Mouse (Mus musculus) kidney, adult 2 months (tissue): ENCODE data around the gene Sema6b. TPM values are rescaled to one million over a fixed set of nuclear protein-coding genes. Genes with fewer than 3 reads are reported as not detected.
A peak's percentile ranks its signal among the peaks of the same experiment; 100 is the strongest.

ENCODE experiments used
- DNase-seq: peaks from one replicate; pipeline ENCODE4 v3.0.0; 2021
- H3K27ac ChIP-seq: fragments of 200-500 bp; 2 replicates; pipeline ENCODE4 v1.5.1; 2012; ENCODE audit warnings: low read depth, low read length, control low read depth, inconsistent platforms; ENCODE audit not compliant: insufficient read depth
- H3K27me3 ChIP-seq: fragments of 200-500 bp; replicated peaks from 2 replicates; pipeline ENCODE4 v1.6.1; 2012; ENCODE audit warnings: mild to moderate bottlenecking, moderate library complexity, low read length, inconsistent platforms; ENCODE audit not compliant: control insufficient read depth, insufficient read depth
- H3K36me3 ChIP-seq: fragments of 200-500 bp; 2 replicates; pipeline ENCODE4 v1.6.1; 2012; ENCODE audit warnings: mild to moderate bottlenecking, moderate library complexity, low read length, inconsistent platforms; ENCODE audit not compliant: control insufficient read depth, insufficient read depth
- H3K4me1 ChIP-seq: fragments of 200-500 bp; 2 replicates; pipeline ENCODE4 v1.6.1; 2011; ENCODE audit warnings: low read length; ENCODE audit not compliant: control insufficient read depth, insufficient read depth
- H3K4me3 ChIP-seq: fragments of 200-500 bp; 2 replicates; pipeline ENCODE4 v1.5.1; 2011; ENCODE audit warnings: mild to moderate bottlenecking, low read depth, low read length, control low read depth; ENCODE audit not compliant: insufficient read depth
- CTCF ChIP-seq: fragments of 200-500 bp; conservative IDR thresholded peaks from 2 replicates; pipeline ENCODE4 v1.5.1; 2011; ENCODE audit warnings: low read depth, mild to moderate bottlenecking, control low read depth, low read length, moderate library complexity, mixed read lengths; ENCODE audit not compliant: insufficient read depth, insufficient read length
- POLR2A ChIP-seq: fragments of 200-500 bp; IDR thresholded peaks from one replicate; pipeline ENCODE4 v1.6.1; 2011; ENCODE audit warnings: low read depth, low read length, control low read depth
- WGBS: fragments of 180-500 bp; shearing (Covaris S2); methylation state at CpG from one replicate; pipeline ENCODE4 v1.1.7; 2018; 5-methylcytosine and 5-hydroxymethylcytosine counted together
- polyA plus RNA-seq: library from polyadenylated mRNA; depleted of rRNA; stranded (reverse); fragments of >200 nt; gene quantifications from 2 replicates; pipeline ENCODE4 v1.2.3, GENCODE M21; 2012; rRNA removed

Gene Sema6b
- polyA plus RNA-seq, result 3.8 and 4.1 TPM in 2 replicates

DNA sequence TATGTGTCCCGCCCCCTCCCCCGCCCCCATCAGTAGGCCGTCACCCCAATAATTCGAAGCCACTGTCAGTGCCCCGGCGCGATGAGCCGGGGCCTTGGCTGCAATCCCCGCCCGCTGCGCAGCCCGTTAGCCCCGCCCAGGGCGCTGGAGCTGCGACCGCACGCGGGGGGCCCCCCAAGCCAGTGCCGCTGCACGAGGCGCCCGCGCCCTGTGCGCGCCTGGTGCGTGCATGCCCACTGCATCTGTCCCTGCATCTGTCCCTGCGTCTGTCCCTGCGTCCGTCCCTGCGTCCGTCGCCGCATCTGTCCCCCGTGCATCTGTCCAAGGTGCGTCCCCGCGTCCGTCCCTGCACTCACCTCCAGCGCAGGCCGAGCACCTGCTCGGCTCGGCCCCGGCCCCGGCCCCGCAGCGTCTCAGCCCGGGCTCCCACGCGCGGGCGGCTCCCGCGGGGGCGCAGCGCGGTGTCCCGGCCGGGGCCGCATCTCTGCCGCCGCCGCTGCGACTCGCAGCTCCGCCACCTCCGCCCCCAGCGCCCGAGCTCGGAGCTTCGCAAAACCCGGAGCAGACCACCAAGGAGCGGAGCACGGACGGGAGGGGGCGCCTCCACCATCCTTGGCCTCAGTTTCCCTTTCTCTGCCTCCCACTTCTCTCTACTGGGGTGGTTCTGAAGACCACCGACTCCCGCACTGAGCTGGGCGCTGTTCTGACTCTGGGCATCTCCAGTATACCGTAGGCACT lies at the start of gene Sema6b:
Sema6b (minus strand) TSS at position 486 of the 738 bp plus-strand sequence.
- H3K4me1 ChIP-seq, result no peaks in the 10 kb centered on the region
- no peaks in the 10 kb centered on the region for H3K27me3 ChIP-seq
- TF ChIP-seq CTCF (no peak), POLR2A (no peak)
- no peaks in the 10 kb centered on the region for H3K36me3 ChIP-seq
- peak within 1 kb of the TSS; percentile 68 for H3K4me3 ChIP-seq
- H3K27ac ChIP-seq, result no peak within 1 kb of the TSS
- WGBS, result 2% methylated on average over 75 of the region's 79 CpGs
- no peak for DNase-seq

DNA sequence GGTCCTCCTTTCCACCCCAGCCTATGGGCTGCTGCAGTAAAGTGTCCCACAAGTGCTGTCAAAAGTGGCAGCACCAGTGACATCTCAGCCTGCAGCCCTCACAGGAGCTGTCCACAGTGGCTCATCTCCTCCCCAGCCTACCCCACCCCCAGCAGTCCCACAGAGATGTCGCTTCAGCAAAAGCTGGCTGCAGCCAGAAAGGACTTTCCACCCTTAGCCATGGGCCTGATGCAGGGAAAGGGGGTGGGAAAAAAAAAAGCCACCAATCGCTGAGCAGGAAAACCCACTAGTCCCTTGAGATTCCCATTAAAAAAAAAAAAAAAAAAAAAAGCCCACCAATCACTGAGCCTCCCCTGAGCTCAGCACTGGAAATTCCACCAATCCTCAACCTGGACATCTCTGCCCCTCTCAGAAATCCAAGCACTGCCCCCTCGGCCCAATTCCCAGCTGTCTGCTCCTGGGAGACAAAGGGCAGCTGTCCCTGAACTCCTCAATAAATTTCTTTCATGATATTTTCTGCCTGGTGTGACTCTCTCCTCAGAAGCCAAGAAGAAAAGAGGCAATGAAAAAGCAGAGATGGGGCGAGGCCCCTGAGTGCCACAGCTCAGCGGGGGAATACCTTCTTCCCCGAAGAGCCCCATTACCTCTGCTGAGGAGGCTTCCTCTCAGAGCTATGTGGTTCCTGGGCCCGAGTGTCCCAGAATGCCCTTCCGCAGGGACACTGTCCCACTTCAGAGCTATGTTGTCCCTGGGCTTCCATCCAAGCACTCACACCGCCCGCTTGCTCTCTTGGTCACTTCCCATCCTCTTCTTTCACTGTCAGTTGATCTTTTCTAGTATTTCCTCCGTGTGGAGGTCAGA lies 45.4 kb upstream of the Sema6b start:
- Histone ChIP-seq H3K36me3 (no peaks in the 10 kb centered on the region), H3K4me3 (no peak overlapping the region), H3K27me3 (no peaks in the 10 kb centered on the region), H3K27ac (peak overlapping the region; percentile 49; the same call in 1 of the 2 replicates), H3K4me1 (0 out of 2 replicates have a peak, but pooled peaks cover 3% of the 10 kb centered on the region)
- TF ChIP-seq POLR2A (no peak), CTCF (no peak)
- 24% methylated on average over 11 of the region's 11 CpGs for WGBS
- peak; percentile 86 for DNase-seq

- Histone ChIP-seq H3K27me3 (no peaks in the 10 kb centered on the region), H3K27ac (0 out of 2 replicates have a peak within 1 kb of the TSS, but pooled peaks have one; percentile 17), H3K4me1 (0 out of 2 replicates have a peak, but pooled peaks cover 3% of the 10 kb centered on the region), H3K4me3 (peak within 1 kb of the TSS; percentile 87), H3K36me3 (no peaks in the 10 kb centered on the region)
- WGBS, result under 1% methylated on average over 47 of the region's 47 CpGs
- TF ChIP-seq POLR2A, result no peak
- peak; percentile 98 for DNase-seq
Measured at GRCm38 (mm10) chr17:56183658-56184103, 43.5 kb upstream of the Sema6b start, which contains the start of gene Mydgf. Gene Mydgf, minus strand, starts transcription at chr17:56183920.

DNA sequence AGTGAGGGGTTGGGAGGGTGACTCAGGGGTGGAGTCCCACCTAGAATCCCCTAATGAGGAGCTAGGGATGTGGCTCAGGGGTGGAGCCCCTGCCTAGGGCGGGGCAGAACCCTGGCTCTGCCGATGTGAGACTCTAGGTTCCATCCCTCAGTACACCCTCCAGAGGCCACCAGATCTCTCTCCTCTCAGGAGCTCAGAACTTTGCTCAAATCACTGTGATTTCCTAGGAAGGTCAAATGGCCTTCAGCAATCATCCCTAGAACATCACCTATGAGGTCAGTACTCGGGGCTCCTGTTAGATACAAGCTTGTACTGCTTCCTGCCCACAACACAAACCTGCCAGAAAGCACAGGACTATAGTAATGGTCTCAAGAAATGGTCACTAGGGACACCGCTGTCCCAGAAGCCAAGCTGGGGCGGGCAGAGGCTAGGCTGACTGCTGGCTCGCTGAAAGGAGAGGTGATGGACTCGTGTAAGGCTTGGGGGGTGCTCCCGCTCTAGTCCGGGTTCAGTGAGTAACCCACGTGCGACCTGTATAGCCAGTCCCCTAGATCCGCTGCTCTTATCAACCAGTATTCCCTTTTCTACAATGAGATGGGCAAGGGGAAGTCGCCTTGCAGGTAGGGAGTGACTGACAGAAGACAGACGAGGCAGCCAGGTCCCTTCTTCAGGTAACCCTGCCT lies 43.0 kb upstream of the Sema6b start:
- H3K27me3 ChIP-seq, result no peaks in the 10 kb centered on the region
- H3K4me3 ChIP-seq, result peak overlapping the region; percentile 87
- no peak for DNase-seq
- TF ChIP-seq POLR2A (no peak), CTCF (no peak)
- 0 out of 2 replicates have a peak overlapping the region, but pooled peaks have one; percentile 17 for H3K27ac ChIP-seq
- WGBS, result 4% methylated on average over 14 of the region's 14 CpGs
- no peaks in the 10 kb centered on the region for H3K36me3 ChIP-seq
- H3K4me1 ChIP-seq, result 0 out of 2 replicates have a peak, but pooled peaks cover 3% of the 10 kb centered on the region

DNA sequence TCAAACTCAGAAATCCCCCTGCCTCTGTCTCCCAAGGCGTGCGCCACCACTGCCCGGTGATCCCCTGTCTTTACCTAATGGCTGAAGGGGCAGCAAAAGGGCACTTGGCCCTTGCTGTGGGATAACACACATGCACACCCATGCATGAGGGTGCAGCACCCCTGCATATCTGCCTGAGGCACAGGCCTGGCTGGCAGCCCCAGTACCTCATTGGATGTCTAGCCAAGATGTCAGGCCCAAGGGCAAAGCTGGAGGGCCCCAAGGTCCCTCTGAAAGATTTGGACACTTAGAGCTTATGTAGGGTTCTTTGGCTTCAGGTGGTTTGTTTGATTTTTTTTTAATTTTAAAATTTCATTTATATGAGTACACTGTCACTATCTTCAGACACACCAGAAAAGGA lies 35.3 kb upstream of the Sema6b start:
- no peaks in the 10 kb centered on the region for H3K27me3 ChIP-seq
- no peak for DNase-seq
- H3K4me3 ChIP-seq, result no peak overlapping the region
- H3K36me3 ChIP-seq, result no peaks in the 10 kb centered on the region
- 98% methylated on average over 3 of the region's 3 CpGs for WGBS
- no peaks in the 10 kb centered on the region for H3K4me1 ChIP-seq
- H3K27ac ChIP-seq, result no peak overlapping the region
- TF ChIP-seq POLR2A, result no peak
- no peak for TF ChIP-seq CTCF

GRCm38 (mm10) chr17:56173401-56174046 lies 33.4 kb upstream of the Sema6b start:
- no peaks in the 10 kb centered on the region for H3K36me3 ChIP-seq
- H3K4me3 ChIP-seq, result no peak overlapping the region
- no peak overlapping the region for H3K27ac ChIP-seq
- WGBS, result 60% methylated on average over 10 of the region's 10 CpGs
- H3K27me3 ChIP-seq, result no peaks in the 10 kb centered on the region
- no peaks in the 10 kb centered on the region for H3K4me1 ChIP-seq
- TF ChIP-seq POLR2A (no peak), CTCF (no peak)
- DNase-seq, result no peak
